Mouse (Mus musculus) kidney, postnatal 0 days (tissue): ENCODE measurements around the gene Tex2. TPM values are rescaled to one million over a fixed set of nuclear protein-coding genes. Genes with fewer than 3 reads are reported as not detected.

ENCODE experiments used
- ATAC-seq: fragments of 200-750 bp; cut with Nextera tagmentation; replicated peaks from 2 replicates; pipeline ENCODE4 v1.8.0; 2017; ENCODE audit warnings: low read depth, moderate number of reproducible peaks, moderate TSS enrichment, moderate library complexity; ENCODE audit not compliant: low FRiP score
- DNase-seq: peaks from one replicate; pipeline ENCODE4 v3.0.0-alpha.2; 2016; ENCODE audit warnings: low spot score
- H3K27ac ChIP-seq: fragments of 300-500 bp; sonication (generic); 2 replicates; pipeline ENCODE4 v1.5.1; 2014; ENCODE audit warnings: mild to moderate bottlenecking
- H3K27me3 ChIP-seq: fragments of 300-500 bp; sonication (generic); 2 replicates; pipeline ENCODE4 v1.6.1; 2014; ENCODE audit warnings: low read length, mixed read lengths; ENCODE audit not compliant: insufficient read depth
- H3K36me3 ChIP-seq: fragments of 300-500 bp; sonication (generic); 2 replicates; pipeline ENCODE4 v1.6.1; 2014; ENCODE audit warnings: low read length, mixed read lengths; ENCODE audit not compliant: insufficient read depth
- H3K4me1 ChIP-seq: fragments of 300-500 bp; sonication (generic); replicated peaks from 2 replicates; pipeline ENCODE4 v1.6.1; 2014; ENCODE audit warnings: antibody characterized with exemption, low read length, mixed read lengths; ENCODE audit not compliant: insufficient read depth
- H3K4me2 ChIP-seq: fragments of 300-500 bp; sonication (generic); 2 replicates; pipeline ENCODE4 v1.6.1; 2014; ENCODE audit warnings: mild to moderate bottlenecking, low read length, moderate library complexity, mixed read lengths
- H3K4me3 ChIP-seq: fragments of 300-500 bp; sonication (generic); replicated peaks from 2 replicates; pipeline ENCODE4 v1.5.1; 2014; ENCODE audit warnings: low read depth, low read length
- H3K9ac ChIP-seq: fragments of 300-500 bp; sonication (generic); 2 replicates; pipeline ENCODE4 v1.6.1; 2014; ENCODE audit warnings: low read depth, low read length
- H3K9me3 ChIP-seq: fragments of 300-500 bp; sonication (generic); replicated peaks from 2 replicates; pipeline ENCODE4 v1.6.1; 2016; ENCODE audit warnings: low read length, inconsistent platforms, mixed read lengths
- CTCF ChIP-seq: IDR thresholded peaks from 2 replicates; pipeline ENCODE4 v1.5.1; 2016; ENCODE audit warnings: antibody characterized with exemption, low read depth, mild to moderate bottlenecking, moderate library complexity
- WGBS: fragments of 180-500 bp; shearing (Covaris S2); extraction: QIAGEN DNeasy Blood & Tissue Kit; methylation state at CpG from one replicate; pipeline ENCODE4 v1.1.7; 2014; 5-methylcytosine and 5-hydroxymethylcytosine counted together
- polyA plus RNA-seq: library from polyadenylated mRNA; unstranded; fragments of >200 nt; fragmentation: Nextera tagmentation; extraction: Ambion mirVana; gene quantifications from 2 replicates; pipeline ENCODE4 v1.2.1, GENCODE M21; 2015

Gene Tex2
- polyA plus RNA-seq, 1 experiment from 2014 or later, result 8.4 TPM

DNA sequence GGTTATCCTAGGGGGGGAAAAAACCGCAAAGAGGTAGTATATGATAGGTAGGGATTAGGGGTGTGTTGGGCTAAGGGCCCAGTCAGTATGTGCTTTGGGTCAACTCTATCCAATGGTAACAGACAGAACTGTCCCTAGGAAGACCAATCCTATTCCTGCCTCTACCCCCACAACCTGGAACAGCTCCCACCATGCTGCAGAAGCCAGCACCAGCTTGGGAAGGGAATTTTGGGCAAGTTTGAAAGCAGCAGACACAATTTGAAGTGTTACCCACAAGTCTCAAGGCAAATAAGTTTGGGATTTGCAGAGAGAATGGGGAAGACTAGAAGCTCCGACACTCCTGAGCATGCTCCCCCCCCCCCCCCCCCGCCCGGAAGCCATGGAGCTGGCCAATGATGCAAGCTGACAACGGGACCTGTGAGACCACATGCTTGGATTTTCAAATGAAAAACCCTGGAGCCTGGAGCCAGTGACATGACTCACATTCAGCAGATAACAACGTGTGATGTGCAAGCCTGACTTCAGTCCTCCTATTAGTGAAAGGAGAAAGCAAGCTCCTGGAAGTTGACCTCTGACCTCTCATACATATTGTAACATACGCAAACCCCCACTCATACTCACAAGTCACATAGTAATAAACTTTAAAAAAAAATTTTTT is 124.1 kb downstream of the Tex2 start:
- 47% methylated on average over 6 of the region's 7 CpGs for WGBS
- DNase-seq (no peak), ATAC-seq (no peak)
- H3K9me3 ChIP-seq, result no peaks in the 10 kb centered on the region
- no peak overlapping the region for H3K4me3 ChIP-seq
- no peak overlapping the region for H3K9ac ChIP-seq
- no peaks in the 10 kb centered on the region for H3K27me3 ChIP-seq
- H3K27ac ChIP-seq, result 0 out of 2 replicates have a peak overlapping the region, but pooled peaks have one; percentile 31
- no peaks in the 10 kb centered on the region for H3K36me3 ChIP-seq
- no peak for TF ChIP-seq CTCF
- H3K4me1 ChIP-seq, result 0 out of 2 replicates have a peak, but pooled peaks cover 3% of the 10 kb centered on the region
- H3K4me2 ChIP-seq, result no peak overlapping the region

DNA sequence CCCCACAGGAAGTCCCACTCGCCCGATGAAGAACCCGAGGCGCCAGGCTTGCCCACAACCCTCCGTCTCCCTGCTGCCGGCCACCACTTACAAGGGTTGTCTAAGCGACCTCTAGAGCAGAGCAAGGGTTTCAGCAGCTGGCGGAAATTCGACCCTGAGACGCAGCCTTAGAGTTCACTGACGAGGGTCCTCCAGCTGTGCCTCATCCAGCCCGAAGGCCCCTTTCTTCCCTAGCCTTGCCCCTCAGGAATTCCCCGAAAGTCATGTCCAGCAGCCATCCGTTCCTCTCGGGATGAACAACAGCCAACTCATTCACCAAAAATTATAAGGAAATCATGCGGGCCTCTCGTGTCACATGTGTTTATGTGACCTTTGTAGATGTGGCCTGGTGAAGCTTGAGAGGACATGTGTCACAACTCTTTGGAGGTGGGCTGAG is 125.1 kb downstream of the Tex2 start:
- H3K9ac ChIP-seq, result peak overlapping the region; percentile 15; the same call in 1 of the 2 replicates
- peak; percentile 78 for DNase-seq

DNA sequence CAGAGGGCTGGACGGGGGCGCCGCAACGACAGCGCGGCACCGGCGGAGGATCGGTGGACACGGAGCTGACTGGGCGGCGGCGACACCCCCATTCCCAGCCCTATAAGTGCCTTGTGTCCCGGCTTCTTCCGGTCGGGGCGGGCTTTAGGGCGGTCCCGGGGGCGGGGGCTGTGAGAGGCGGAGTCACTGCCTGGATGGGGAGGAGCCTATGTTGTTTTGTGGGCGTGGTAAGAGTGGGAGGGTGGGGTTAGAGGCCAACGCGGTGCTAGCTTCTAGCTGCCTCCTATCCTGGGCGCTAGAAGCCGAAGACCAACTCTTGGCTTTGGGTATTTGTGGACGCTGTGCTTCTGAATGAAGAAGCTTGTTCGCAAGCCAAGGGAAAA is 125.5 kb downstream of the Tex2 start, which contains the start of gene Ern1:
Gene Ern1, minus strand, starts transcription at position 120 of the 383 bp plus-strand sequence.
- H3K4me3 ChIP-seq, result peak within 1 kb of the TSS; percentile 71
- ATAC-seq (peak; percentile 97), DNase-seq (peak; percentile 96)
- under 1% methylated on average over 28 of the region's 28 CpGs for WGBS
- H3K9ac ChIP-seq, result peak within 1 kb of the TSS; percentile 80
- TF ChIP-seq CTCF, result no peak; the same call in 1 of the 2 replicates
- no peaks in the 10 kb centered on the region for H3K36me3 ChIP-seq
- 0 out of 2 replicates have a peak, but pooled peaks cover 3% of the 10 kb centered on the region for H3K4me1 ChIP-seq
- H3K9me3 ChIP-seq, result no peaks in the 10 kb centered on the region
- no peaks in the 10 kb centered on the region for H3K27me3 ChIP-seq
- peak within 1 kb of the TSS; percentile 70 for H3K4me2 ChIP-seq
- peak within 1 kb of the TSS; percentile 93 for H3K27ac ChIP-seq

More for the DNA sequence above, 125.1 kb downstream of the Tex2 start:
- WGBS, result 6% methylated on average over 17 of the region's 17 CpGs
- peak; percentile 53; the same call in 1 of the 2 replicates for ATAC-seq
- Histone ChIP-seq H3K4me3 (peak overlapping the region; percentile 71), H3K4me1 (0 out of 2 replicates have a peak, but pooled peaks cover 3% of the 10 kb centered on the region), H3K4me2 (peak overlapping the region; percentile 70), H3K9me3 (no peaks in the 10 kb centered on the region), H3K27ac (peak overlapping the region; percentile 93), H3K27me3 (no peaks in the 10 kb centered on the region), H3K36me3 (no peaks in the 10 kb centered on the region)
- 0 out of 2 replicates have a peak, but pooled peaks have one; percentile 2 for TF ChIP-seq CTCF

DNA sequence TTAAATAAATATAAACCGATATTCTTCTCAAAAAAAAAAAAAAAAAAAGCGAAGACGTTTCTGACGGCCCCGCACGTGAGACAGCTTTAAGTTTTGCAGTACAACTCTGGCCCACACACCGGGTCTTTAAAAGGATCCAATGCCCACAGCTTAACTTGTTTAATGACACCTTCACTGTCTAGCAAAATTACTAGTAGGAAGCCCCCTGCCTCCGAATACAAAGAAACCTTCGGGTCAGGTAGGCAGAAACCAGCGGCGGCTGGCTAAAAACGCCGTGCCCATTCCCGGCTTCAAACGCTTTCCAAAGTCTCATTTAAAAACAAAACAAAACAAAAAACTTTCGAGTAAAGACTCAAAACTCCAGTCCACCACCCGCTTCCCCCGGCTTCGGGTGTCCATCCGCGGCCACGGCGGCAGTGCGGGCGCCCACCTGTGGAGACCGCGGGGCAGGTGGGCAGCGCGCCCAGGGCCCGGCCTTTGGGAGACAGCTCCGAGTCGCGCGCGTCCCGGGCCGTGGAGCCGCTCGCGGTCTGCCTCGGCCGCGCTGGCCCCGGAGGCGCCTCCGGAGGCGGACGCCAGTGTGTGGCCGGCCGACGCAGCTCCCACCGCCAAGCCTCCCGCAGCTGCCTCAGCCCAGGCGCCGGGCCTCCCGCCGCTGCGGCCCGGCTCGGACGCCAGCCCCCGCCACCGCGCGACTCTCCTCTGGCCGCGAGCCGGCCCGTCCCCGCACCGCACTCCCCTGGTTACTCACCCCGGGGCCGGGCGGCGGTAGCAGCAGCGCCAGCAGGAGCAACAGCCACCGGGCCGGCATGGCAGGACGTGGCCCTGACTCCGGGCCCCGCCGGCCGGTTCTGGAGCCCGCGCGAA is 126.1 kb downstream of the Tex2 start:
- DNase-seq, result peak; percentile 42

DNA sequence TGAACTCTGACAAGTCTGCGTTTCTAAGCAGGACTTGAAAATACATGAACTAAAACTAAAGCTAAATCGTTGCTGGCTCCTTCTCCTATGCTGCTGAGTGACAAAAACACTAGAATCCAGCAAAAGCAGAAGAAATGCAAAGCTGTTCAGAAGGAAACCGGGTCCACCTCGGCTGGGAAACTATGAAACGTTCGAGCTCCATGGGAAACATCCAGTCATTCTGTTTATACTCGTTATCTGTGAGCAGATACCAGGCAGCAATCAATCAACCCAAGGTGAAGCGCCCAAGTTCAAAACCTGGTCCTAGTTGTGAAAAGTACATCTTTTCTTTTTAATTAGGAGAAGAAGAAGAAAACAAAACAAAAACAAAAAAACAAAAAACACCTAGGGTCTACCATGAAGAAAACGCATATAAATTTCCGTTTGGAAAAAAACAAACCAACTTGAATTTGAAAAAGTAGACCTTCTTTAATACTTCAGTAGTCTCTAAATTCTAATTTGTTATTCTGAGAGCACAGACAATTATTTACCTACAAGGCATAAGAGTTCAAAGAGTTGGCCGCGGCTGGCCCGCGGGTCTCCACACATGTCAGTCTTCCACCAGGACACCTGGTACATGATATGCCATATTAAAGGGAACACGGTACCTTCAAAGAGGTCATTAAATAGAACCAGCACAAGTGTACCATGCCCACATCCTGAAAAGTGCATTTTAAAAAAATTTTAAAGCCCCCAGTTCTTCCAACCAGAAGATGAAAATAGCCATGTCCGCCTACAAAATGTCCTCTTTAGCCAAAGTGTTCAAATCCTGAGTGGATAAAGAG is 127.0 kb downstream of the Tex2 start:
- no peak overlapping the region for H3K27ac ChIP-seq
- H3K9ac ChIP-seq, result no peak overlapping the region
- no peaks in the 10 kb centered on the region for H3K27me3 ChIP-seq
- no peaks in the 10 kb centered on the region for H3K9me3 ChIP-seq
- H3K4me1 ChIP-seq, result 0 out of 2 replicates have a peak, but pooled peaks cover 3% of the 10 kb centered on the region
- peak overlapping the region; percentile 71 for H3K4me3 ChIP-seq
- ATAC-seq (no peak), DNase-seq (no peak)
- peak overlapping the region; percentile 70 for H3K4me2 ChIP-seq
- TF ChIP-seq CTCF, result no peak
- 31% methylated on average over 16 of the region's 16 CpGs for WGBS
- no peaks in the 10 kb centered on the region for H3K36me3 ChIP-seq

More for the DNA sequence above, 126.1 kb downstream of the Tex2 start:
- TF ChIP-seq CTCF, result no peak
- H3K27me3 ChIP-seq, result no peaks in the 10 kb centered on the region
- peak overlapping the region; percentile 93 for H3K27ac ChIP-seq
- no peaks in the 10 kb centered on the region for H3K9me3 ChIP-seq
- 0 out of 2 replicates have a peak, but pooled peaks cover 3% of the 10 kb centered on the region for H3K4me1 ChIP-seq
- H3K36me3 ChIP-seq, result no peaks in the 10 kb centered on the region
- H3K4me2 ChIP-seq, result peak overlapping the region; percentile 70
- WGBS, result under 1% methylated on average over 77 of the region's 86 CpGs
- H3K9ac ChIP-seq, result peak overlapping the region; percentile 80
- peak overlapping the region; percentile 71 for H3K4me3 ChIP-seq
- peak; percentile 82 for ATAC-seq
